8 mouse cellular contexts compared by ENCODE assay signal in the genomic region with DNA sequence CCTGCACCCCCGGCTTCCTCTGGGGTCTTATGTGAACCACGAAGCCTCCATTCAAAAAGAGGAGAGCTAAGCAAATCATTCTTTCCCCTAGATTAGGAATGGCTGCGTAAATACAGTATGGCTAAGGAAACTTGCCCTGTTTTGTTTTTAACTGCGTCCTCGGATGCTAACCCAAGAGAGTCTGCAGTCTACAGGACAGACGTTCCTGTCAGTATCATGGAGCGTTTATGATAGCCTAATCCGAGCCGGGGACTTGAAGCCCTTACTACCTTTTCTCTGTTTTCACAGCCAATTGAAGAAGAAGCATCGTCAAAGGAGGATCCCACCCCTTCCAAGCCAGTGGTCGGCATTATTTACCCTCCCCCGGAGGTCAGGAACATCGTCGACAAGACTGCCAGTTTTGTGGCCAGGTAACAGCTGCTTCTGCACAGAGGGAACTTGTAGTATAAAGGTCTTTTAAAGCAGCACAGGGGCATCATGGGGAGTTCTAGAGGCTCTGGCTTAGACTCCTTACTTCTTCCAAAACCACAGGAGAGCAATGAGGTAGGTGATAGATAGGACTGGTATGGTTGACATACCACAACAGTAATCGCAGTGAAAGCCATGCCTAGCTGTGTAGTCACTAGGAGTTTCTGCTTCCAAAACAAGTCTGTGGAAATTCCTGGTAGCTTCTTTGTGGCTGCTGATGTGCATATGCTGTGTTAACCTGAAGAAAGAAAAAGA. TPM values are rescaled to one million over a fixed set of nuclear protein-coding genes. Genes with fewer than 3 reads are reported as not detected.
A peak's percentile ranks its signal among the peaks of the same experiment; 100 is the strongest.
DNase-seq lines count a peak whose midpoint lies in the region; ATAC-seq and TF ChIP-seq lines count a peak whose summit lies in the region.

No protein-coding gene starts in this region.

- peaks cover 39% of the 10 kb centered on the region for H3K4me1 ChIP-seq in hindbrain, embryonic 16.5 days (ENCODE audit: control insufficient read depth, insufficient read depth, low read depth, low read length)
- H3K4me1 ChIP-seq in midbrain, postnatal 0 days (ENCODE audit: insufficient read depth, low read length) = peaks cover 11% of the 10 kb centered on the region; the same call in 1 of the 2 replicates

- peaks cover 13% of the 10 kb centered on the region for H3K36me3 ChIP-seq in hindbrain, embryonic 16.5 days (ENCODE audit: control insufficient read depth, insufficient read depth, low read length)
- H3K36me3 ChIP-seq in midbrain, postnatal 0 days (ENCODE audit: insufficient read depth, low read length) = peaks cover 24% of the 10 kb centered on the region

- H3K27ac ChIP-seq in left cerebral cortex, adult 2 months = peak overlapping the region; percentile 97
- peak overlapping the region; percentile 95 for H3K27ac ChIP-seq in hindbrain, embryonic 16.5 days (ENCODE audit: low read depth, low read length)
- peak overlapping the region; percentile 95 for H3K27ac ChIP-seq in midbrain, postnatal 0 days (ENCODE audit: low read depth, low read length)

- no peak for TF ChIP-seq CTCF in left cerebral cortex, adult 2 months (IDR thresholded peaks at IDR 0.05)
- no peak for TF ChIP-seq CTCF in midbrain, postnatal 0 days (IDR thresholded peaks at IDR 0.05)

- DNase-seq in left cerebral cortex, adult 2 months (ENCODE audit: extremely low spot score in 1 of 2, low spot score in 2 of 2) = no peak
- DNase-seq in left cerebral cortex, postnatal 10 days (ENCODE audit: extremely low spot score in 1 of 2, low spot score in 2 of 2) = no peak
- DNase-seq in c-Kit-positive CD71-positive TER-119-negative erythroid progenitor cells, embryonic 14.5 days (ENCODE audit: low read depth) = peak; percentile 11
- no peak for DNase-seq in midbrain, postnatal 0 days (ENCODE audit: low spot score)
- no peak for DNase-seq in cerebellum, postnatal 4 days (ENCODE audit: low spot score in 2 of 2)
- no peak for DNase-seq in layer of hippocampus, postnatal 36 days
- DNase-seq in left cerebral cortex, postnatal 25 days (ENCODE audit: low spot score in 2 of 2) = no peak

- H3K4me2 ChIP-seq in hindbrain, embryonic 16.5 days (ENCODE audit: low read length) = peak overlapping the region; percentile 75
- H3K4me2 ChIP-seq in midbrain, postnatal 0 days (ENCODE audit: low read depth, low read length, poor library complexity, severe bottlenecking) = peak overlapping the region; percentile 83

- peak overlapping the region; percentile 73 for H3K4me3 ChIP-seq in left cerebral cortex, adult 2 months
- H3K4me3 ChIP-seq in hindbrain, embryonic 16.5 days (ENCODE audit: low read length) = peak overlapping the region; percentile 86
- H3K4me3 ChIP-seq in midbrain, postnatal 0 days (ENCODE audit: low read depth, low read length) = peak overlapping the region; percentile 75

- no peaks in the 10 kb centered on the region for H3K27me3 ChIP-seq in hindbrain, embryonic 16.5 days (replicated peaks; ENCODE audit: control insufficient read depth, insufficient read depth, low read length)
- H3K27me3 ChIP-seq in midbrain, postnatal 0 days (ENCODE audit: insufficient read depth, low read length) = no peaks in the 10 kb centered on the region

- 0 out of 2 replicates have a peak, but pooled peaks have one; percentile 1 for ATAC-seq in hindbrain, embryonic 16.5 days
- no peak for ATAC-seq in midbrain, postnatal 0 days (ENCODE audit: low FRiP score)

- H3K9me3 ChIP-seq in hindbrain, embryonic 16.5 days (ENCODE audit: control insufficient read depth, low read length) = no peaks in the 10 kb centered on the region
- H3K9me3 ChIP-seq in midbrain, postnatal 0 days (ENCODE audit: low read length) = no peaks in the 10 kb centered on the region

- intact Hi-C loops in left cerebral cortex, adult 2 months (cut with DNase I) = loop anchor here (1.0 kb wide), 2 partner anchors 26 to 58 kb away; a partner anchor contains a TSS
- intact Hi-C loops in left cerebral cortex, postnatal 10 days (cut with DNase I) = loop anchor here (2.0 kb wide), 2 partner anchors 26 to 58 kb away; a partner anchor contains a TSS
- intact Hi-C loops in left cerebral cortex, postnatal 25 days (cut with DNase I) = loop anchor here (2.0 kb wide), 1 partner anchor 26 kb away; a partner anchor contains a TSS

- 9% methylated on average over 15 of the region's 15 CpGs for WGBS in hindbrain, embryonic 16.5 days
- 6% methylated on average over 15 of the region's 15 CpGs for WGBS in midbrain, postnatal 0 days

- peak overlapping the region; percentile 90 for H3K9ac ChIP-seq in hindbrain, embryonic 16.5 days (ENCODE audit: low read depth, low read length)
- peak overlapping the region; percentile 91 for H3K9ac ChIP-seq in midbrain, postnatal 0 days (replicated peaks; ENCODE audit: low read length, poor library complexity, severe bottlenecking)

RNA-seq across cellular contexts. Expression of a gene that starts 0.8 kb away (rescaled TPM):
- 10 to 100 TPM; 63.8 to 67.4 TPM for total RNA-seq in left cerebral cortex, adult 2 months (2021)
- 10 to 100 TPM; 73.9 to 75.1 TPM for total RNA-seq in left cerebral cortex, postnatal 10 days (2021)
- polyA plus RNA-seq in hindbrain, embryonic 16.5 days (2015; fragmentation: Nextera tagmentation; extraction: Ambion mirVana) = 38.7 and 52.4 TPM in 2 replicates
- 46.0 and 49.6 TPM in 2 replicates for total RNA-seq in midbrain, postnatal 0 days (2014; rRNA removed)
- polyA plus RNA-seq in midbrain, postnatal 0 days (2015; fragmentation: Nextera tagmentation; extraction: Ambion mirVana) = 34.2 and 37.3 TPM in 2 replicates
- 10 to 100 TPM; 74.8 to 76.3 TPM for total RNA-seq in layer of hippocampus, postnatal 36 days (2021)
- 10 to 100 TPM; 68.6 to 73.1 TPM for total RNA-seq in left cerebral cortex, postnatal 25 days (2021)

RNA-seq across cellular contexts. Expression of a gene that starts 0.8 kb away (rescaled TPM):
- 10 to 100 TPM; 16.4 to 17.9 TPM for total RNA-seq in left cerebral cortex, adult 2 months (2021)
- total RNA-seq in left cerebral cortex, postnatal 10 days (2021) = 10 to 100 TPM; 13.8 to 15.5 TPM
- polyA plus RNA-seq in hindbrain, embryonic 16.5 days (2015; fragmentation: Nextera tagmentation; extraction: Ambion mirVana) = 9.1 and 10.9 TPM in 2 replicates
- 22.0 and 23.3 TPM in 2 replicates for total RNA-seq in midbrain, postnatal 0 days (2014; rRNA removed)
- polyA plus RNA-seq in midbrain, postnatal 0 days (2015; fragmentation: Nextera tagmentation; extraction: Ambion mirVana) = 9.0 and 10.7 TPM in 2 replicates
- 10 to 100 TPM; 10.1 to 12.0 TPM for total RNA-seq in layer of hippocampus, postnatal 36 days (2021)
- total RNA-seq in left cerebral cortex, postnatal 25 days (2021) = 10 to 100 TPM; 14.9 to 17.7 TPM

RNA-seq across cellular contexts. Expression of a gene that starts 25.7 kb away (rescaled TPM):
- total RNA-seq in left cerebral cortex, adult 2 months (2021) = 10 to 100 TPM; 35.3 to 36.6 TPM
- total RNA-seq in left cerebral cortex, postnatal 10 days (2021) = 10 to 100 TPM; 27.4 to 27.8 TPM
- polyA plus RNA-seq in hindbrain, embryonic 16.5 days (2015; fragmentation: Nextera tagmentation; extraction: Ambion mirVana) = 37.6 and 41.0 TPM in 2 replicates
- 41.9 and 48.4 TPM in 2 replicates for total RNA-seq in midbrain, postnatal 0 days (2014; rRNA removed)
- polyA plus RNA-seq in midbrain, postnatal 0 days (2015; fragmentation: Nextera tagmentation; extraction: Ambion mirVana) = 31.9 and 36.2 TPM in 2 replicates
- 10 to 100 TPM; 28.6 TPM for total RNA-seq in layer of hippocampus, postnatal 36 days (2021)
- 10 to 100 TPM; 34.5 to 35.6 TPM for total RNA-seq in left cerebral cortex, postnatal 25 days (2021)

RNA-seq across cellular contexts. Expression of a gene that starts 25.9 kb away (rescaled TPM):
- total RNA-seq in left cerebral cortex, adult 2 months (2021) = 10 to 100 TPM; 32.1 to 32.6 TPM
- 10 to 100 TPM; 43.4 to 45.8 TPM for total RNA-seq in left cerebral cortex, postnatal 10 days (2021)
- 50.0 and 52.4 TPM in 2 replicates for polyA plus RNA-seq in hindbrain, embryonic 16.5 days (2015; fragmentation: Nextera tagmentation; extraction: Ambion mirVana)
- total RNA-seq in midbrain, postnatal 0 days (2014; rRNA removed) = 93.8 and 112 TPM in 2 replicates
- 49.2 and 52.9 TPM in 2 replicates for polyA plus RNA-seq in midbrain, postnatal 0 days (2015; fragmentation: Nextera tagmentation; extraction: Ambion mirVana)
- 10 to 100 TPM; 32.4 to 35.7 TPM for total RNA-seq in layer of hippocampus, postnatal 36 days (2021)
- 10 to 100 TPM; 28.2 to 31.4 TPM for total RNA-seq in left cerebral cortex, postnatal 25 days (2021)

RNA-seq across cellular contexts. Expression of a gene that starts 37.7 kb away (rescaled TPM):
- 10 to 100 TPM; 37.7 to 45.2 TPM for total RNA-seq in left cerebral cortex, adult 2 months (2021)
- total RNA-seq in left cerebral cortex, postnatal 10 days (2021) = 10 to 100 TPM; 14.0 to 14.4 TPM
- 6.6 and 7.0 TPM in 2 replicates for polyA plus RNA-seq in hindbrain, embryonic 16.5 days (2015; fragmentation: Nextera tagmentation; extraction: Ambion mirVana)
- 8.2 and 13.2 TPM in 2 replicates for total RNA-seq in midbrain, postnatal 0 days (2014; rRNA removed)
- polyA plus RNA-seq in midbrain, postnatal 0 days (2015; fragmentation: Nextera tagmentation; extraction: Ambion mirVana) = 5.5 and 6.9 TPM in 2 replicates
- 10 to 100 TPM; 52.5 to 57.4 TPM for total RNA-seq in layer of hippocampus, postnatal 36 days (2021)
- 10 to 100 TPM; 35.6 to 35.8 TPM for total RNA-seq in left cerebral cortex, postnatal 25 days (2021)
